Mouse (Mus musculus): ENCODE results near the gene Kcnk7.

The Kcnk7 gene

GRCm38 (mm10) chr19:5690343-5690735 lies 13.8 kb upstream of the Kcnk7 start:
- DNase-seq: peak; percentile 40

- DNase-seq: no peak
Measured at GRCm38 (mm10) chr19:5691601-5692000, 12.6 kb upstream of the Kcnk7 start.

- no peak for DNase-seq
Measured at GRCm38 (mm10) chr19:5692086-5692912, 11.9 kb upstream of the Kcnk7 start.

- no peak for DNase-seq
Measured at GRCm38 (mm10) chr19:5692913-5693396, 11.2 kb upstream of the Kcnk7 start.

GRCm38 (mm10) chr19:5693801-5694200 lies 10.4 kb upstream of the Kcnk7 start:
- DNase-seq: no peak

- DNase-seq: no peak
Measured at GRCm38 (mm10) chr19:5695849-5696462, 8.2 kb upstream of the Kcnk7 start.

- DNase-seq: peak; percentile 80
Measured at GRCm38 (mm10) chr19:5704801-5705571, 819 bp downstream of the Kcnk7 start.

- no peak for DNase-seq
Measured at GRCm38 (mm10) chr19:5710068-5710467, 5.9 kb downstream of the Kcnk7 start.

- DNase-seq: no peak
Measured at GRCm38 (mm10) chr19:5710581-5710980, 6.4 kb downstream of the Kcnk7 start.

GRCm38 (mm10) chr19:5711218-5711617 lies 7.1 kb downstream of the Kcnk7 start:
- DNase-seq: peak; percentile 81

GRCm38 (mm10) chr19:5711907-5712460 lies 7.8 kb downstream of the Kcnk7 start:
- no peak for DNase-seq

- no peak for DNase-seq
Measured at GRCm38 (mm10) chr19:5713255-5713654, 9.1 kb downstream of the Kcnk7 start.

- no peak for DNase-seq
Measured at GRCm38 (mm10) chr19:5713730-5714129, 9.6 kb downstream of the Kcnk7 start.

- peak; percentile 58 for DNase-seq
Measured at GRCm38 (mm10) chr19:5715793-5716688, 11.9 kb downstream of the Kcnk7 start.

GRCm38 (mm10) chr19:5716955-5717354 lies 12.8 kb downstream of the Kcnk7 start:
- no peak for DNase-seq

- DNase-seq: no peak
Measured at GRCm38 (mm10) chr19:5721233-5721632, 17.1 kb downstream of the Kcnk7 start.

- no peak for DNase-seq
Measured at GRCm38 (mm10) chr19:5722848-5723425, 18.8 kb downstream of the Kcnk7 start.

- DNase-seq: no peak
Measured at GRCm38 (mm10) chr19:5723934-5724548, 19.9 kb downstream of the Kcnk7 start.

- peak; percentile 38 for DNase-seq
Measured at GRCm38 (mm10) chr19:5724549-5724941, 20.4 kb downstream of the Kcnk7 start.

GRCm38 (mm10) chr19:5725029-5725707 lies 21.0 kb downstream of the Kcnk7 start:
- no peak for DNase-seq

All from thymus, postnatal 4 days (tissue).